Comparison of ENCODE assay signal across 7 mouse cellular contexts in the genomic region with DNA sequence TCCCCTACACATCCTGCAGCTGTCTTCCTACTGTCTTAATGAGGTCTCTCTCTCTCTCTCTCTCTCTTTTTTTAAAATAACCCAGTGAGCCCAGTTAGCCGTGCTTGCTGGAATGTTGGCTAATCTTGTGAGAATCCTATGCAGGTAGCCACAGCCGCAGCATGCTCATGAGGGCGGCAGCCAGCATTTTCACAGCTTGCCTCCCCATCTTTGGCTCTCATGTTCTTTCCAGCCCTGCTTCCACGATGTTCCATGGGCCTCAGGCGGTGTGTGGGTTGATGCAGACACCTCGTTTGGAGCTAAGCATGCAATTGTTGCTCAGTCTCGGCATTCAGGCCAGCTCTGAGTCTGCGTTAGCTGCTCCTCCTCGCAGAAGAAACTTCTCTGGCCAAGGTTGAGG. TPM values are rescaled to one million over a fixed set of nuclear protein-coding genes. Genes with fewer than 3 reads are reported as not detected.
"Had no signal": no experiment of that assay in that cellular context is flagged by ENCODE, and none has a peak within 500 bp of the region (broad histone marks: within the 10 kb centered on the region; RNA-seq: fewer than 3 reads in every experiment).

No protein-coding gene starts in this region.

RNA-seq across cellular contexts. Expression of a gene that starts 1.4 kb away (rescaled TPM):
- total RNA-seq: layer of hippocampus, postnatal 10 days; left cerebral cortex, postnatal 10 days; liver, adult 2 months; megakaryocyte-erythroid progenitor cell, adult 5-6 weeks had no signal
- polyA plus RNA-seq: lung, adult 2 months had no signal

RNA-seq across cellular contexts. Expression of a gene that starts 35.9 kb away (rescaled TPM):
- total RNA-seq: layer of hippocampus, postnatal 36 days; megakaryocyte progenitor cell, adult 5-6 weeks had no signal
